Mouse (Mus musculus) bone marrow, adult 2 months (tissue): ENCODE data around the gene Rbm12.

ENCODE experiments used
- CTCF ChIP-seq: fragments of 200-500 bp; IDR thresholded peaks from 2 replicates; pipeline ENCODE4 v1.5.1; 2011; ENCODE audit warnings: low read length, control low read depth; ENCODE audit not compliant: control insufficient read depth, insufficient read depth
- POLR2A ChIP-seq: fragments of 200-500 bp; IDR thresholded peaks from 2 replicates; pipeline ENCODE4 v1.6.1; 2011; ENCODE audit warnings: low read depth, mild to moderate bottlenecking, control low read depth, low read length, borderline replicate concordance; ENCODE audit not compliant: control insufficient read depth

GRCm38 (mm10) chr2:156080391-156080790 is 31.4 kb downstream of the Rbm12 start:
- TF ChIP-seq CTCF: no peak
- no peak for TF ChIP-seq POLR2A
